20 mouse cellular contexts compared by ENCODE assay signal in the genomic region with DNA sequence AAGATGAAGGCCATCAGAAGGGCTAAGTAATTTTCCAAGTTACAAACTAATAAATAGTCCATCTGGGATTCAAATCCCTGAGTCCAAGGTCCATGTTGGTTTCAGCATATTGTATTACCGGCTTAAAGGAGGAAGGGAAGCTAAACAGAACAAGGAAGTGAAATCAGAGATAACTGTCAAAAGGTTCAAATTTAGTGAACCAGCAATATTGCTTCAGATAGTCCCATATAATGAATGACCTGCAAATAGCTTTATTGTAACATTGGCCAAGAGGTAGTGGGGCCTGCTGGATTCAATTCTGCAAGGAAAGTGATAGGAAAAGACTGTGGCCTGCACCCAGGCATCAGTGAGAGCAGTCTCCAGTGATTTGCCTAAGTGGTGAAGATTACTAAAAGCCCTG.
"Had no signal": no experiment of that assay in that cellular context is flagged by ENCODE, and none has a peak within 500 bp of the region (broad histone marks: within the 10 kb centered on the region; RNA-seq: fewer than 3 reads in every experiment).

No protein-coding gene starts in this region.

- H3K4me2 ChIP-seq: kidney, embryonic 15.5 days; liver, embryonic 12.5 days; liver, embryonic 15.5 days; lung, embryonic 15.5 days; midbrain, embryonic 11.5 days; neural tube, embryonic 12.5 days; neural tube, embryonic 15.5 days had no signal

- H3K4me1 ChIP-seq: kidney, embryonic 15.5 days; liver, embryonic 12.5 days; liver, embryonic 15.5 days; lung, embryonic 15.5 days; neural tube, embryonic 12.5 days; neural tube, embryonic 15.5 days had no signal

- H3K27me3 ChIP-seq: kidney, embryonic 15.5 days; liver, embryonic 12.5 days; liver, embryonic 15.5 days; lung, embryonic 15.5 days; megakaryocyte, embryonic 14.5 days; neural tube, embryonic 12.5 days; neural tube, embryonic 15.5 days had no signal

- H3K9ac ChIP-seq: kidney, embryonic 15.5 days; liver, embryonic 12.5 days; liver, embryonic 15.5 days; lung, embryonic 15.5 days; neural tube, embryonic 12.5 days; neural tube, embryonic 15.5 days had no signal

- H3K9me3 ChIP-seq: kidney, embryonic 15.5 days; liver, embryonic 12.5 days; liver, embryonic 15.5 days; lung, embryonic 15.5 days; neural tube, embryonic 12.5 days; neural tube, embryonic 15.5 days had no signal

- ATAC-seq: liver, embryonic 12.5 days had no signal

- DNase-seq: kidney, adult 2 months; kidney, postnatal 10 days; kidney, postnatal 36 days; layer of hippocampus, postnatal 36 days; lung, adult 18-20 months; lung, postnatal 10 days; lung, postnatal 4 days; midbrain, embryonic 14.5 days; thymus, adult 2 months; thymus, postnatal 25 days had no signal

- H3K36me3 ChIP-seq: kidney, embryonic 15.5 days; liver, embryonic 12.5 days; liver, embryonic 15.5 days; lung, embryonic 15.5 days; neural tube, embryonic 12.5 days; neural tube, embryonic 15.5 days had no signal

- H3K4me3 ChIP-seq: kidney, embryonic 15.5 days; left cerebral cortex, adult 2 months; liver, embryonic 12.5 days; liver, embryonic 15.5 days; lung, embryonic 15.5 days; megakaryocyte, embryonic 14.5 days; neural tube, embryonic 12.5 days; neural tube, embryonic 15.5 days had no signal

- H3K27ac ChIP-seq: kidney, embryonic 15.5 days; left cerebral cortex, adult 2 months; liver, embryonic 12.5 days; liver, embryonic 15.5 days; lung, embryonic 15.5 days; neural tube, embryonic 12.5 days; neural tube, embryonic 15.5 days; stomach, postnatal 0 days had no signal
